Mouse (Mus musculus) testis, adult 2 months (tissue): ENCODE data around the gene Zfp760.
"Not testable (repeated sequence)": the region's sequence is repeated elsewhere in the genome, so short reads cannot be mapped to it uniquely, and the experiment has no call there.

ENCODE experiments used
- CTCF ChIP-seq: fragments of 200-500 bp; IDR thresholded peaks from 2 replicates; pipeline ENCODE4 v1.5.1; 2012; ENCODE audit warnings: low read depth, mild to moderate bottlenecking, inconsistent platforms, low read length, moderate library complexity; ENCODE audit not compliant: control insufficient read depth, insufficient read depth, insufficient replicate concordance
- POLR2A ChIP-seq: fragments of 200-500 bp; IDR thresholded peaks from 2 replicates; pipeline ENCODE4 v1.6.1; 2012; ENCODE audit warnings: low read depth, mild to moderate bottlenecking, inconsistent platforms, low read length, moderate library complexity; ENCODE audit not compliant: control insufficient read depth

GRCm38 (mm10) chr17:21680019-21680376 lies 27.5 kb upstream of the Zfp760 start:
- not testable (repeated sequence) for TF ChIP-seq POLR2A, CTCF
